Mouse (Mus musculus) neural tube, postnatal 0 days (tissue): ENCODE data around the gene Eral1. TPM values are rescaled to one million over a fixed set of nuclear protein-coding genes. Genes with fewer than 3 reads are reported as not detected.

Source experiments
- microRNA counts: library from miRNA; unstranded; fragments of <30 nt; microRNA quantifications from one replicate; lab custom pipeline; 2015
- microRNA-seq: library from miRNA; unstranded; fragments of <30 nt; microRNA quantifications from one replicate; pipeline ENCODE4, GENCODE M21; 2016
- polyA plus RNA-seq: library from polyadenylated mRNA; unstranded; fragments of >200 nt; fragmentation: Nextera tagmentation; extraction: Ambion mirVana; gene quantifications from 2 replicates; pipeline ENCODE4 v1.2.1, GENCODE M21; 2015

Gene Eral1
- polyA plus RNA-seq: 25.9 and 28.4 TPM in 2 replicates

GRCm38 (mm10) chr11:78079961-78080921, at the start of gene Eral1:
Gene Eral1, minus strand, starts transcription at chr11:78080383.

GRCm38 (mm10) chr11:78094504-78095143, 14.4 kb upstream of the Eral1 start, which contains the start of gene Fam222b:
Gene Fam222b, plus strand, starts transcription at chr11:78094660.

GRCm38 (mm10) chr11:78037831-78038752, 42.1 kb downstream of the Eral1 start, which contains the start of gene Flot2:
Gene Flot2, plus strand, starts transcription at chr11:78037931.

GRCm38 (mm10) chr11:78031947-78032808, 48.0 kb downstream of the Eral1 start, which contains the start of gene Dhrs13:
Gene Dhrs13, plus strand, starts transcription at chr11:78032280.

MicroRNAs within 50 kb of the gene (microRNA counts, 519-probe panel; counts per million panel counts)
- 3,920 counts per million, percentile 31 among the panel's probes with 10 or more counts for microRNA mmu-miR-144 (lab: Ali Mortazavi, UCI)
- microRNA mmu-miR-451 (lab: Ali Mortazavi, UCI): 4,497 counts per million, percentile 48 among the panel's probes with 10 or more counts

Small RNA genes within 50 kb of the gene (microRNA-seq; reads per million reads assigned to microRNA genes)
- gene Mir144 (30.2 reads per million, percentile 30 among the genes with 10 or more reads in this experiment), gene Mir451a (not detected), gene Mir451b (not detected)

Other genes with a start within 250 kb of the Eral1 start
- 4.1 and 4.8 TPM in 2 replicates for gene Pipox, start 186.3 kb downstream of the Eral1 start, polyA plus RNA-seq
- gene Sez6, start 149.6 kb downstream of the Eral1 start, polyA plus RNA-seq: 107 and 126 TPM in 2 replicates
- gene Phf12, start 97.6 kb downstream of the Eral1 start, polyA plus RNA-seq: 10.8 and 12.3 TPM in 2 replicates
- gene Dhrs13, start 48.1 kb downstream of the Eral1 start, polyA plus RNA-seq: 53.0 and 56.2 TPM in 2 replicates
- gene Flot2, start 42.5 kb downstream of the Eral1 start, polyA plus RNA-seq: 158 and 168 TPM in 2 replicates
- 18.1 and 24.6 TPM in 2 replicates for gene Fam222b, start 14.3 kb upstream of the Eral1 start, polyA plus RNA-seq
- gene Traf4, start 85.2 kb upstream of the Eral1 start, polyA plus RNA-seq: 58.8 and 62.9 TPM in 2 replicates
- gene Nek8, start 96.3 kb upstream of the Eral1 start, polyA plus RNA-seq: 7.4 and 8.0 TPM in 2 replicates
- 48.5 and 53.4 TPM in 2 replicates for gene Tlcd1, start 96.3 kb upstream of the Eral1 start, polyA plus RNA-seq
- 812 and 926 TPM in 2 replicates for gene Rpl23a, start 103.2 kb upstream of the Eral1 start, polyA plus RNA-seq
- gene Rab34, start 108.0 kb upstream of the Eral1 start, polyA plus RNA-seq: 74.3 and 78.3 TPM in 2 replicates
- gene Proca1, start 113.0 kb upstream of the Eral1 start, polyA plus RNA-seq: 6.6 and 8.0 TPM in 2 replicates
- gene Sdf2, start 165.4 kb upstream of the Eral1 start, polyA plus RNA-seq: 123 TPM in 2 replicates
- gene Supt6, start 165.6 kb upstream of the Eral1 start, polyA plus RNA-seq: 15.2 and 17.7 TPM in 2 replicates
- gene 2610507B11Rik, start 181.4 kb upstream of the Eral1 start, polyA plus RNA-seq: 90.2 and 105 TPM in 2 replicates
- gene BC030499, start 210.5 kb upstream of the Eral1 start, polyA plus RNA-seq: 0.13 and 0.22 TPM in 2 replicates
- gene Spag5, start 221.1 kb upstream of the Eral1 start, polyA plus RNA-seq: 7.5 and 7.9 TPM in 2 replicates
- gene Aldoc, start 242.6 kb upstream of the Eral1 start, polyA plus RNA-seq: 1,117 and 1,134 TPM in 2 replicates
- 90.8 and 112 TPM in 2 replicates for gene Pigs, start 248.0 kb upstream of the Eral1 start, polyA plus RNA-seq